Mouse (Mus musculus) G1E-ER4 (cell line): ENCODE measurements around the gene Gm20388. TPM values are rescaled to one million over a fixed set of nuclear protein-coding genes. Genes with fewer than 3 reads are reported as not detected.

Experiments used
- GATA1 ChIP-seq: IDR thresholded peaks from one replicate; pipeline ENCODE4 v1.8.0; 2012; ENCODE audit warnings: low read length, inconsistent platforms
- polyA plus RNA-seq: library from polyadenylated mRNA; stranded (reverse); fragments of >175 nt; gene quantifications from 2 replicates; pipeline ENCODE4 v1.2.3, GENCODE M21; 2012

Gm20388 gene
- polyA plus RNA-seq, 1 experiment: not detected

- no peak for TF ChIP-seq GATA1
Observed at GRCm38 (mm10) chr8:120184366-120184765, 273.7 kb downstream of the Gm20388 start.

- TF ChIP-seq GATA1: no peak
Observed at GRCm38 (mm10) chr8:120184850-120185792, 274.5 kb downstream of the Gm20388 start.

GRCm38 (mm10) chr8:120186454-120186853 lies 275.8 kb downstream of the Gm20388 start:
- no peak for TF ChIP-seq GATA1

- no peak for TF ChIP-seq GATA1
Observed at GRCm38 (mm10) chr8:120188510-120188909, 277.9 kb downstream of the Gm20388 start.

GRCm38 (mm10) chr8:120189440-120189839 lies 278.8 kb downstream of the Gm20388 start:
- no peak for TF ChIP-seq GATA1

GRCm38 (mm10) chr8:120190107-120190809 lies 279.6 kb downstream of the Gm20388 start:
- no peak for TF ChIP-seq GATA1

- no peak for TF ChIP-seq GATA1
Observed at GRCm38 (mm10) chr8:120190810-120191413, 280.3 kb downstream of the Gm20388 start.

- TF ChIP-seq GATA1: no peak
Observed at GRCm38 (mm10) chr8:120191633-120192032, 281.0 kb downstream of the Gm20388 start.

GRCm38 (mm10) chr8:120192118-120192517 lies 281.5 kb downstream of the Gm20388 start:
- TF ChIP-seq GATA1: no peak

- no peak for TF ChIP-seq GATA1
Observed at GRCm38 (mm10) chr8:120201351-120201750, 290.7 kb downstream of the Gm20388 start.

- TF ChIP-seq GATA1: no peak
Observed at GRCm38 (mm10) chr8:120202546-120202945, 291.9 kb downstream of the Gm20388 start.

GRCm38 (mm10) chr8:120204736-120205360 lies 294.2 kb downstream of the Gm20388 start:
- no peak for TF ChIP-seq GATA1

- TF ChIP-seq GATA1: no peak
Observed at GRCm38 (mm10) chr8:120205916-120206315, 295.3 kb downstream of the Gm20388 start.

GRCm38 (mm10) chr8:120207364-120207763 lies 296.7 kb downstream of the Gm20388 start:
- TF ChIP-seq GATA1: no peak

- no peak for TF ChIP-seq GATA1
Observed at GRCm38 (mm10) chr8:120208113-120208512, 297.5 kb downstream of the Gm20388 start.
